Mouse (Mus musculus): ENCODE measurements at regions not wholly inside any gene's neighbourhood (a gene's known extent, or its start where the extent isn't known, plus 50 kb on each side); places are given as distances from the start of the nearest gene placed in this dataset.

GRCm38 (mm10) chr14:120566945-120567344 is 88.7 kb downstream of the Rap2a start:
- TF ChIP-seq MAX (IDR thresholded peaks at IDR 0.05) (no peak), CTCF (IDR thresholded peaks at IDR 0.05; ENCODE audit: control insufficient read depth, insufficient read depth, insufficient read length) (no peak), FOSL1 (IDR thresholded peaks at IDR 0.05; ENCODE audit: insufficient read depth, low read length, poor library complexity, severe bottlenecking) (no peak)

Data from C2C12 (cell line).